Mouse (Mus musculus) neural tube, embryonic 14.5 days (tissue): ENCODE data around the gene Klhdc7a. TPM values are rescaled to one million over a fixed set of nuclear protein-coding genes. Genes with fewer than 3 reads are reported as not detected.
"Not testable (repeated sequence)": the region's sequence is repeated elsewhere in the genome, so short reads cannot be mapped to it uniquely, and the experiment has no call there.

Experiments used
- ATAC-seq: fragments of 200-750 bp; cut with Nextera tagmentation; 2 replicates; pipeline ENCODE4 v1.8.0; 2017; ENCODE audit warnings: low read depth, mild to moderate bottlenecking, moderate TSS enrichment, moderate library complexity
- H3K27ac ChIP-seq: fragments of 300-500 bp; sonication (generic); 2 replicates; pipeline ENCODE4 v1.5.1; 2014; ENCODE audit warnings: low read depth, mild to moderate bottlenecking, control low read depth, low read length, moderate library complexity, mixed read lengths
- H3K27me3 ChIP-seq: fragments of 300-500 bp; sonication (generic); 2 replicates; pipeline ENCODE4 v1.6.1; 2014; ENCODE audit warnings: low read length; ENCODE audit not compliant: control insufficient read depth, insufficient read depth
- H3K36me3 ChIP-seq: fragments of 300-500 bp; sonication (generic); 2 replicates; pipeline ENCODE4 v1.6.1; 2014; ENCODE audit warnings: low read length, mixed read lengths; ENCODE audit not compliant: control insufficient read depth, insufficient read depth
- H3K4me1 ChIP-seq: fragments of 300-500 bp; sonication (generic); 2 replicates; pipeline ENCODE4 v1.6.1; 2014; ENCODE audit warnings: low read length; ENCODE audit not compliant: control insufficient read depth, insufficient read depth
- H3K4me2 ChIP-seq: fragments of 300-500 bp; sonication (generic); 2 replicates; pipeline ENCODE4 v1.6.1; 2014; ENCODE audit warnings: mild to moderate bottlenecking, low read depth, low read length, control low read depth
- H3K4me3 ChIP-seq: fragments of 300-500 bp; sonication (generic); 2 replicates; pipeline ENCODE4 v1.5.1; 2014; ENCODE audit warnings: low read depth, low read length, control low read depth, mixed read lengths
- H3K9ac ChIP-seq: fragments of 300-500 bp; sonication (generic); replicated peaks from 2 replicates; pipeline ENCODE4 v1.6.1; 2014; ENCODE audit warnings: low read depth, mild to moderate bottlenecking, control low read depth, low read length, mixed read lengths
- H3K9me3 ChIP-seq: fragments of 300-500 bp; sonication (generic); 2 replicates; pipeline ENCODE4 v1.6.1; 2016; ENCODE audit warnings: low read length; ENCODE audit not compliant: control insufficient read depth
- WGBS: fragments of 180-500 bp; shearing (Covaris S2); extraction: QIAGEN DNeasy Blood & Tissue Kit; methylation state at CpG from one replicate; pipeline ENCODE4 v1.1.7; 2014; 5-methylcytosine and 5-hydroxymethylcytosine counted together
- polyA plus RNA-seq: library from polyadenylated mRNA; unstranded; fragments of >200 nt; fragmentation: Nextera tagmentation; extraction: Ambion mirVana; gene quantifications from 2 replicates; pipeline ENCODE4 v1.2.1, GENCODE M21; 2014

The Klhdc7a gene
- polyA plus RNA-seq, 1 experiment from 2014 or later = 0.03 TPM

DNA sequence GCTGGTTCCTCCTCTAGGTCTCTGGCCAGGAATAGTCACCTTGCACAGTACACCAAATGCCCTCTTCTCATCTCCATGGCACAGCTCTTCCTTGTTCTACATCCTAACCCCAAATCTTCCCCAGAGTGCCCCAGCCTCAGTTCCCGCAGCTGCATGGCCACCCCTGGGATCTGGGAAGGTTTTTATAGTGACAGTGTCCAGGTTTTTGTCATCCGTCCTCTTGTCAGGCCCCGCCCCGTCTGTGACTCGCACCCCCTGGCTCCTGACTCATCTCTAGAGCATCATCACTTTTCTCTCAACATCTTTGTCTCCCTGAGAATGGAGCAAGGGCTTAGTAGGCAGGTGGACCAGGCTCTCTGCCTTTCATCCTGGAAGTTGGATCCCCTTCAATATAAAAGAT, 3.9 kb downstream of the Klhdc7a start:
- H3K4me3 ChIP-seq = no peak overlapping the region
- no peak overlapping the region for H3K27ac ChIP-seq
- no peak overlapping the region for H3K9ac ChIP-seq
- 90% methylated on average over 5 of the region's 5 CpGs for WGBS
- no peak for ATAC-seq
- H3K36me3 ChIP-seq = no peaks in the 10 kb centered on the region
- H3K27me3 ChIP-seq = no peaks in the 10 kb centered on the region
- no peaks in the 10 kb centered on the region for H3K9me3 ChIP-seq
- no peak overlapping the region for H3K4me2 ChIP-seq
- no peaks in the 10 kb centered on the region for H3K4me1 ChIP-seq

DNA sequence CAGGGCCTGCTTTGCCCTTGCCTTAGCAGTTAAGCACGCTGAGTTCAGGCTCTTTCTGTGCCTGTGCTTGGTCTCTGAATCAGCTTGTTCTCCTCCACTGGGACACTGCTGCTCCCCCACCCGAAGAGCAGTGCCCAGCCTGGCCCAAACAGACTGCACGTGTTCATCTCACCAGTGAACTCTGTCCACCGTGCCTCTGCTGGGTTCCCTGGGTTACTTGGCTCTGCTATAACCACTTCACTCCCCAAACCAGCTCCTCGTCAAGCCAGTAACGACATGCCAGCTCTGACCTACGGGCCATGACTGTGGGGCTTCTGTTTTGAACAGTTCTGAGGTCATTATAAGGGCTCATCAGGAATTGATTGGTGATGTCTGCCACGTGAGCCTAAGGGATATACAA, 4.8 kb downstream of the Klhdc7a start:
- 75% methylated on average over 8 of the region's 8 CpGs for WGBS
- Histone ChIP-seq H3K4me3 (no peak overlapping the region), H3K9me3 (no peaks in the 10 kb centered on the region), H3K4me2 (no peak overlapping the region), H3K36me3 (no peaks in the 10 kb centered on the region), H3K27me3 (no peaks in the 10 kb centered on the region), H3K27ac (no peak overlapping the region), H3K9ac (no peak overlapping the region), H3K4me1 (no peaks in the 10 kb centered on the region)
- no peak for ATAC-seq

DNA sequence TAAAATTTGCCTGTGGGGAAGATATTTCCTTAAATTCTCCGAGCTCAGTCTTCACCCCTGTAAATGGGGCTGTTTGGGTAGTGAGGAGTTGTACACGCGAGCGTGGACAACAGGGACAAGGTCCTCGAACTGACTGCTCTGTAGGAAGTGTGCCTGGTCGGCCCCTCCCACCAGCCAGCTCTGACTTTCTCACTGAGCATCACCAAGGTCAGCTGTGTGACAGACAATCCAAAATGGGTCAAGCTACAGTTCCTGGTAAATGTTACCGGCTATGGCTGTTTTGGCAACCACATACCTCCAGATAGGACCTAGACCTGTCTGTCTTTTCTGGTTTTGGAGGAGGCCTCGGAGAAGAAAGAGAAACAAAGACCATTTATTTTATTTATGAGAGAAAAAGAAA, 6.0 kb downstream of the Klhdc7a start:
- no peak overlapping the region for H3K4me2 ChIP-seq
- H3K9me3 ChIP-seq = no peaks in the 10 kb centered on the region
- H3K27ac ChIP-seq = no peak overlapping the region
- no peaks in the 10 kb centered on the region for H3K27me3 ChIP-seq
- no peak overlapping the region for H3K9ac ChIP-seq
- H3K36me3 ChIP-seq = no peaks in the 10 kb centered on the region
- no peak for ATAC-seq
- H3K4me1 ChIP-seq = no peaks in the 10 kb centered on the region
- WGBS = 93% methylated on average over 8 of the region's 8 CpGs
- no peak overlapping the region for H3K4me3 ChIP-seq

DNA sequence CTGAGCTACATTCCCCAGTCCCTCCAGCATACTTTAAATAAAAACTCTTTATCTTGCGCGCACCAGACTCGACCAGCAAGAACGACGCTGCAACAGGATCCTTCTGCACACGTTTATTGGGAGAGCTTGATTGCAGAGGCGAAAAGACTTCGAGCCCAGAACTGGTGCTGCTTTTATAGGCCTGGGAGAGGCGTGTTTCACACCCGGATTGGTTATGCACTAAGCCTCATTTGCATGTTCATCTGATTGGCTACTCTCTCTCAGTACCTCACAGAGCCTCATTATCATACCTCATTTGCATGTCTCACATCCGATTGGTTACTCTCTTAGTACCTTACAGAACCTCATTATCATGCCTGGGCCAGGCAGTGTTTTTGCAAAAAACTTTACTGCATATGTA, 6.5 kb downstream of the Klhdc7a start:
- not testable (repeated sequence) for H3K4me3 ChIP-seq, H3K9me3 ChIP-seq, H3K27ac ChIP-seq, ATAC-seq, H3K4me1 ChIP-seq, H3K4me2 ChIP-seq, H3K9ac ChIP-seq, H3K27me3 ChIP-seq, H3K36me3 ChIP-seq
- 93% methylated on average over 11 of the region's 11 CpGs for WGBS

DNA sequence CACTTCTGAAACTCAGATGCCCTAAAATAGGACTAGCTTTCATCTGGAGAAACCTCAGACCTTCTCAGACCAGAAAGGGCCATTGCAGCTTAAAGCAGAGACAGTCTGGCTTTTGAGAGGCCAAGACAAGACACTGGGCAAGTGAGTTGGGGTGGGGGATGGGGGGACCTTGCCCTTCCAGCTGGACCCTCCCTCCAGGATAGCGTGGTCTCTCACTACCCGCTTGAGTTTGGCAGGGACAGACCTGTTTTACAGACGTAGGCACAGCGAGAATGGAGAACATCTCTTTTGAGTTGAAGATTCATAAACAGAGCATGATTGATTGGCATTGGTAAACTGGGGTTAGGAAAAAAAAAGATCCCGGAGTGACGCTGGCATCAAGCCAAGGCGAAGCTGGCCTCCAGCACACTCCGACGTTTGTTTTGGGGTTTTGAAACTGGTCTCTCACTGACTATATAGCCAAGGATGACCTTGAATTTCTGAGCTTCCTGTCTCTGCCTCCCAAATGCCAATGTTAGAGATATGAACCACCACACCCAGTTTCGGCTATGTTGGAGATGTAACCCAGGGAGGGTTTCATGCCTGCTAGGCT, 7.0 kb downstream of the Klhdc7a start:
- no peaks in the 10 kb centered on the region for H3K9me3 ChIP-seq
- no peak overlapping the region for H3K27ac ChIP-seq
- no peaks in the 10 kb centered on the region for H3K36me3 ChIP-seq
- 86% methylated on average over 10 of the region's 10 CpGs for WGBS
- H3K27me3 ChIP-seq = no peaks in the 10 kb centered on the region
- ATAC-seq = no peak
- H3K9ac ChIP-seq = no peak overlapping the region
- H3K4me1 ChIP-seq = no peaks in the 10 kb centered on the region
- H3K4me2 ChIP-seq = no peak overlapping the region
- no peak overlapping the region for H3K4me3 ChIP-seq

DNA sequence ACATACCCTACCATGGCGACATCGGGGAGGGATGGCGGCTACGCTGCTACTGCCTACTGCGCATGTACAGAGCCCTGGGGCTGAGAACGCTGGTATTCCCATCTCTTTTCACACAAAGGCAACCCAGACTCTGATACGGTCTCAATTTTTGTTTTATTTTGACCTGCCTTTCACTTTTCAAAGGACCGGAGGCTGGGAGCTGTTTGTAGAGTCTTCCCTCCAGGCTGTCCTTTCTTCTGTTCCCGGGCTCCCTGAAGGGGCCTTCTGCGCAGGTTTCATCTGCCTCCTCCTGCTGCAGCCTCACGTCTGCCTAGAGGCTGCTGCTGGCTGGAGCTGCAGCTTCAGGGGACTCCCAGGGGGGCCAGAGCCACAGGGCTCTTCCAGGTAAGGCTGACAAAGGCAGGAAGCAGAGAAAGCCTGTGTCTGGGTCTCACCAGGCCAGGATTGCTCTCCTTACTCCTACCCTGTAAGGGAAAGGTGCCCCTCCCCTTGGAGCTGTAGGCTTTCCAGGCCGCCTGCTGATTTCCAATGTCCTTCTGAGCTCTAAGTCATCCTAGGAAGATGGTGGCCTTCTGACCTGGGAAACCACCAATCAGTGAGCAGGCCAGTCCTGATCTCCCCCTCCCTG, 7.6 kb downstream of the Klhdc7a start:
- Histone ChIP-seq H3K9ac (no peak overlapping the region), H3K4me2 (no peak overlapping the region), H3K36me3 (no peaks in the 10 kb centered on the region), H3K27ac (0 out of 2 replicates have a peak overlapping the region, but pooled peaks have one; percentile 44), H3K27me3 (no peaks in the 10 kb centered on the region), H3K4me1 (no peaks in the 10 kb centered on the region), H3K4me3 (no peak overlapping the region), H3K9me3 (no peaks in the 10 kb centered on the region)
- ATAC-seq = no peak
- 70% methylated on average over 12 of the region's 12 CpGs for WGBS

DNA sequence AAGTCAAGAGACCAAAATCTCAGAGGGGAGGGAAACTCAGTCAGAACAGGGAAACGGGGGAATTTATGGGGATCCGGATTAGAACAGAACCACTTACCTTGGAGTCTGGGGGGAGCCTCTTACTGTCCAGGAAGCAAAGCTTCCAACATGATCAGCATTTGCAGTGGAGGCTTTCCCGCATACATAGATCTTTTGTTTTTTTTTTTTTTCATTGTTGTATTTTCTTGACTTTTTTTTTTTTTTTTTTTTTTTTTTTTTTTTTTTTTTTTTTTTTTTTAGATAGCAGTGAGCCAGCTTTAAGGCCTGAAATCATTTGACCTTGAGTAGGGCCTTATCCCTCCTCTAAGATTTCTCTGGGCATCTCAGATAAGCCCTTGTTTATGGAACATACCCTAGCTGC, 8.6 kb downstream of the Klhdc7a start:
- WGBS = 99% methylated on average over 3 of the region's 3 CpGs

DNA sequence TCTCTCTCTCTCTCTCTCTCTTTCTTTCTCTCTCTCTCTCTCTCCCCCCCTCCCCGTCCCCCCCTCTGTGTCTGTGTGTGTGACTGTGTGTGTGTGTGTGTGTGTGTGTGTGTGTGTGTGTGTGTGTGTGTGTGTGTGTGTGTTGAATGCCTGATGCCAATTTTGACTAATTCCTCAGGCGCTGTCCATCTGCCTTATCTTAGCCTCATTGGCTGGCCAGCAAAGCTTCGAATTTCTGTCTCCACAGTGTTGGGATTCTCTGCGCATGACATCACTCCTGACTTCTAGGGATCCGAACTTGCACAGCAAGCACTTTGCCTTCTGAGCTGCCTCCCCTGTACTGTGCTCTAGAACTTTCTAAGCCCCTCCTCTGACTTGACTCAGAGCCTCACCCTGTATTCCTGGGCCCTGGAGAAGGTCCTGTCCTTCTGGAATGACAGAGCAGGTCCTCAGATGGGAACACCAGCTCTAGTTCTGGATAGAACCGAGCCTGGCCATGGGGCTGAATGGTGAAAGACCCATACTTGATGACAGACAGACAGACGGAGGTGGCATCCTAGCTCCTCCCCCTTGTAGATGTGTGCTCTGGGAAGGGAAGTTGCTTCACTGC, 16.8 kb downstream of the Klhdc7a start:
- Histone ChIP-seq H3K4me3 (no peak overlapping the region), H3K36me3 (no peaks in the 10 kb centered on the region), H3K9me3 (no peaks in the 10 kb centered on the region), H3K27me3 (no peaks in the 10 kb centered on the region), H3K4me2 (no peak overlapping the region), H3K27ac (no peak overlapping the region), H3K9ac (no peak overlapping the region), H3K4me1 (peaks cover 5% of the 10 kb centered on the region; the same call in 1 of the 2 replicates)
- no peak for ATAC-seq
- WGBS = 69% methylated on average over 6 of the region's 7 CpGs

More for the DNA sequence above, 8.6 kb downstream of the Klhdc7a start:
- Histone ChIP-seq H3K4me3 (no peak overlapping the region), H3K9ac (no peak overlapping the region), H3K36me3 (no peaks in the 10 kb centered on the region), H3K9me3 (no peaks in the 10 kb centered on the region), H3K4me1 (no peaks in the 10 kb centered on the region), H3K27me3 (no peaks in the 10 kb centered on the region), H3K4me2 (no peak overlapping the region), H3K27ac (no peak overlapping the region)
- ATAC-seq = no peak

DNA sequence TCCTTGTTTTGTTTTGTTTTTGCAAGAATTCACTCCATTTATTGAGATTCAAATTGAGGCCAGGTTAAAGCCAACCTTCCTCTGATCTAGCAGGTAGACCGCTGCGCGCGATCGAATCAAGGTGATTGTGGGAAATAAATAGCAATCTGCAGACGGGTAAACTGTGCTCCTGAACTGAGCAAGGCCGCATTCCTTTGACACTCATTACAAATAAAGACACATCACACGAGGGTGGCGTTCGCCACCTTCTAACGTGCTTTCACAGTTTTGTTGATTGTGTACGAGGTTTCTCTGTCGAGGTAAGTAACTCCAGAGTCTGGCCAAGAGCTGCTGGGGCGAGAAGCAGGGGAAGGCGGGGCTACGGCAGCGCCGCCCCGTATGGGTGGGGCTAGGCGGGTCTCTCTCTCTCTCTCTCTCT, 17.4 kb downstream of the Klhdc7a start:
- peak overlapping the region; percentile 20; the same call in 1 of the 2 replicates for H3K4me3 ChIP-seq
- ATAC-seq = no peak; the same call in 1 of the 2 replicates
- WGBS = 1% methylated on average over 20 of the region's 20 CpGs
- no peaks in the 10 kb centered on the region for H3K27me3 ChIP-seq
- no peak overlapping the region for H3K27ac ChIP-seq
- H3K4me1 ChIP-seq = peaks cover 5% of the 10 kb centered on the region; the same call in 1 of the 2 replicates
- no peaks in the 10 kb centered on the region for H3K36me3 ChIP-seq
- no peaks in the 10 kb centered on the region for H3K9me3 ChIP-seq
- H3K4me2 ChIP-seq = peak overlapping the region; percentile 45
- no peak overlapping the region for H3K9ac ChIP-seq
